ENCODE assay signal across 11 mouse cellular contexts in genomic region chr8:108897347-108898100, GRCm38 (mm10).
DNase-seq lines count a peak whose midpoint lies in the region; ATAC-seq and TF ChIP-seq lines count a peak whose summit lies in the region.
"Had no signal": no experiment of that assay in that cellular context is flagged by ENCODE, and none has a peak within 500 bp of the region (broad histone marks: within the 10 kb centered on the region; RNA-seq: fewer than 3 reads in every experiment).

No protein-coding gene starts in this region.

- DNase-seq in midbrain, embryonic 10.5 days (ENCODE audit: low spot score) = no peak
- DNase-seq in hindbrain, postnatal 0 days (ENCODE audit: low spot score) = peak; percentile 48
- DNase-seq in layer of hippocampus, adult 9-10 months (ENCODE audit: low spot score) = no peak
- no peak for DNase-seq in spleen, adult 12 weeks (ENCODE audit: low spot score)
- DNase-seq: cerebellum, adult 9-10 months; right cerebral cortex, adult 18-20 months; thymus, adult 2 months had no signal

- H3K9me3 ChIP-seq in heart, embryonic 14.5 days (ENCODE audit: control insufficient read depth, low read length) = no peaks in the 10 kb centered on the region
- H3K9me3 ChIP-seq in heart, embryonic 11.5 days (replicated peaks; ENCODE audit: control insufficient read depth, low read length) = no peaks in the 10 kb centered on the region
- H3K9me3 ChIP-seq in midbrain, embryonic 10.5 days (replicated peaks) = no peaks in the 10 kb centered on the region
- H3K9me3 ChIP-seq in midbrain, embryonic 13.5 days = no peaks in the 10 kb centered on the region
- H3K9me3 ChIP-seq in hindbrain, postnatal 0 days (ENCODE audit: low read length) = no peaks in the 10 kb centered on the region
- H3K9me3 ChIP-seq in stomach, embryonic 14.5 days (ENCODE audit: control insufficient read depth, low read depth, low read length) = no peaks in the 10 kb centered on the region

- ATAC-seq in heart, embryonic 14.5 days (ENCODE audit: insufficient number of reproducible peaks, insufficient read depth, low FRiP score, low read depth) = no peak
- ATAC-seq in heart, embryonic 11.5 days (replicated peaks; ENCODE audit: insufficient number of reproducible peaks, low FRiP score, low TSS enrichment) = no peak
- no peak for ATAC-seq in midbrain, embryonic 13.5 days
- ATAC-seq in hindbrain, postnatal 0 days = no peak
- peak; percentile 29; the same call in 1 of the 2 replicates for ATAC-seq in stomach, embryonic 14.5 days (ENCODE audit: insufficient number of reproducible peaks, insufficient read depth, low FRiP score, low read depth)

- no peak for TF ChIP-seq CTCF in hindbrain, postnatal 0 days (IDR thresholded peaks at IDR 0.05; ENCODE audit: low read depth)

- WGBS in heart, embryonic 14.5 days = 54% methylated on average over 7 of the region's 7 CpGs
- 50% methylated on average over 7 of the region's 7 CpGs for WGBS in heart, embryonic 11.5 days (ENCODE audit: insufficient replicate concordance)
- WGBS in midbrain, embryonic 10.5 days = 54% methylated on average over 7 of the region's 7 CpGs
- WGBS in midbrain, embryonic 13.5 days = 51% methylated on average over 7 of the region's 7 CpGs
- 39% methylated on average over 7 of the region's 7 CpGs for WGBS in hindbrain, postnatal 0 days
- 39% methylated on average over 7 of the region's 7 CpGs for WGBS in stomach, embryonic 14.5 days

- no peak overlapping the region for H3K4me3 ChIP-seq in heart, embryonic 14.5 days (ENCODE audit: control insufficient read depth in 1 of 2, insufficient read depth in 1 of 2, low read depth in 1 of 2, low read length in 2 of 2)
- H3K4me3 ChIP-seq in heart, embryonic 11.5 days (ENCODE audit: low read depth, low read length) = no peak overlapping the region
- no peak overlapping the region for H3K4me3 ChIP-seq in midbrain, embryonic 10.5 days
- no peak overlapping the region for H3K4me3 ChIP-seq in midbrain, embryonic 13.5 days (replicated peaks)
- H3K4me3 ChIP-seq in hindbrain, postnatal 0 days (ENCODE audit: low read length) = no peak overlapping the region
- H3K4me3 ChIP-seq in stomach, embryonic 14.5 days (ENCODE audit: low read depth, low read length) = no peak overlapping the region

- peak overlapping the region; percentile 17 to 82; a peak in 3 of 4 replicates for H3K27ac ChIP-seq in heart, embryonic 14.5 days (replicated peaks in 1 of 2; ENCODE audit: control insufficient read depth in 1 of 2, insufficient read depth in 1 of 2, low read depth in 2 of 2, low read length in 2 of 2)
- H3K27ac ChIP-seq in heart, embryonic 11.5 days (ENCODE audit: low read depth, low read length) = no peak overlapping the region
- H3K27ac ChIP-seq in midbrain, embryonic 10.5 days (replicated peaks) = peak overlapping the region; percentile 7; the same call in 1 of the 2 replicates
- no peak overlapping the region for H3K27ac ChIP-seq in midbrain, embryonic 13.5 days
- H3K27ac ChIP-seq in hindbrain, postnatal 0 days = no peak overlapping the region
- peak overlapping the region; percentile 95 for H3K27ac ChIP-seq in stomach, embryonic 14.5 days (ENCODE audit: low read length)

- H3K4me1 ChIP-seq in heart, embryonic 14.5 days (ENCODE audit: control insufficient read depth in 2 of 2, insufficient read depth in 2 of 2, low read length in 2 of 2) = peaks cover 57 to 59% of the 10 kb centered on the region in 2 experiments
- H3K4me1 ChIP-seq in heart, embryonic 11.5 days (ENCODE audit: control insufficient read depth, insufficient read depth, low read length) = peaks cover 56% of the 10 kb centered on the region
- peaks cover 85% of the 10 kb centered on the region for H3K4me1 ChIP-seq in midbrain, embryonic 10.5 days
- peaks cover 71% of the 10 kb centered on the region for H3K4me1 ChIP-seq in midbrain, embryonic 13.5 days (replicated peaks)
- H3K4me1 ChIP-seq in hindbrain, postnatal 0 days (ENCODE audit: insufficient read depth, low read length) = peaks cover 28% of the 10 kb centered on the region
- peaks cover 73% of the 10 kb centered on the region for H3K4me1 ChIP-seq in stomach, embryonic 14.5 days (ENCODE audit: control insufficient read depth, insufficient read depth, low read length)

- no peak overlapping the region for H3K9ac ChIP-seq in heart, embryonic 14.5 days (ENCODE audit: low read length)
- H3K9ac ChIP-seq in heart, embryonic 11.5 days (ENCODE audit: low read depth, low read length) = no peak overlapping the region
- H3K9ac ChIP-seq in midbrain, embryonic 13.5 days (replicated peaks) = no peak overlapping the region; the same call in 1 of the 2 replicates
- H3K9ac ChIP-seq in hindbrain, postnatal 0 days (replicated peaks; ENCODE audit: low read length) = no peak overlapping the region
- no peak overlapping the region for H3K9ac ChIP-seq in stomach, embryonic 14.5 days (replicated peaks; ENCODE audit: low read depth, low read length)

- H3K36me3 ChIP-seq in heart, embryonic 14.5 days (ENCODE audit: control insufficient read depth, insufficient read depth, low read length) = no peaks in the 10 kb centered on the region
- H3K36me3 ChIP-seq in heart, embryonic 11.5 days (ENCODE audit: control insufficient read depth, insufficient read depth, low read length) = no peaks in the 10 kb centered on the region
- peaks cover 18% of the 10 kb centered on the region for H3K36me3 ChIP-seq in midbrain, embryonic 10.5 days
- peaks cover 6% of the 10 kb centered on the region for H3K36me3 ChIP-seq in midbrain, embryonic 13.5 days
- no peaks in the 10 kb centered on the region for H3K36me3 ChIP-seq in hindbrain, postnatal 0 days (ENCODE audit: insufficient read depth, low read length)
- peaks cover 3% of the 10 kb centered on the region; the same call in 1 of the 2 replicates for H3K36me3 ChIP-seq in stomach, embryonic 14.5 days (ENCODE audit: control insufficient read depth, insufficient read depth, low read length)

- no peaks in the 10 kb centered on the region for H3K27me3 ChIP-seq in heart, embryonic 14.5 days (ENCODE audit: control insufficient read depth, insufficient read depth, low read length)
- H3K27me3 ChIP-seq in heart, embryonic 11.5 days (ENCODE audit: control insufficient read depth, insufficient read depth, low read length) = no peaks in the 10 kb centered on the region
- peaks cover 30% of the 10 kb centered on the region; the same call in 1 of the 2 replicates for H3K27me3 ChIP-seq in midbrain, embryonic 10.5 days (ENCODE audit: low read depth, poor library complexity, severe bottlenecking)
- H3K27me3 ChIP-seq in midbrain, embryonic 13.5 days = 0 out of 2 replicates have a peak, but pooled peaks cover 7% of the 10 kb centered on the region
- no peaks in the 10 kb centered on the region for H3K27me3 ChIP-seq in hindbrain, postnatal 0 days (ENCODE audit: insufficient read depth, low read length)
- H3K27me3 ChIP-seq in stomach, embryonic 14.5 days (ENCODE audit: control insufficient read depth, insufficient read depth, low read length) = no peaks in the 10 kb centered on the region

- H3K4me2 ChIP-seq in heart, embryonic 14.5 days (ENCODE audit: low read length) = no peak overlapping the region
- H3K4me2 ChIP-seq in heart, embryonic 11.5 days = no peak overlapping the region
- H3K4me2 ChIP-seq in midbrain, embryonic 13.5 days (replicated peaks) = no peak overlapping the region
- no peak overlapping the region for H3K4me2 ChIP-seq in hindbrain, postnatal 0 days (ENCODE audit: low read depth, low read length)
- H3K4me2 ChIP-seq in stomach, embryonic 14.5 days (replicated peaks; ENCODE audit: low read depth, low read length) = no peak overlapping the region

Comparison
In these comparisons a context has a peak if more than half of its experiments do, and no peak if none do; other contexts are left out.
1. H3K27ac ChIP-seq: peak in heart, embryonic 14.5 days (2 of 2), midbrain, embryonic 10.5 days (single experiment) and stomach, embryonic 14.5 days (single experiment); none in heart, embryonic 11.5 days (single experiment), midbrain, embryonic 13.5 days (single experiment) and hindbrain, postnatal 0 days (single experiment).